Mouse (Mus musculus) cortical plate, adult 2 months (tissue): Measurements from ENCODE around the gene Cbx7.

ENCODE experiments used
- CTCF ChIP-seq: fragments of 200-500 bp; IDR thresholded peaks from 2 replicates; pipeline ENCODE4 v1.5.1; 2011; ENCODE audit warnings: mild to moderate bottlenecking, control low read depth, low read length; ENCODE audit not compliant: insufficient read depth; ENCODE audit errors: extremely low read depth
- POLR2A ChIP-seq: fragments of 200-500 bp; IDR thresholded peaks from 2 replicates; pipeline ENCODE4 v1.6.1; 2011; ENCODE audit warnings: mild to moderate bottlenecking, low read length, control low read depth; ENCODE audit not compliant: insufficient read depth; ENCODE audit errors: extremely low read depth

GRCm38 (mm10) chr15:79964376-79964775, 6.5 kb downstream of the Cbx7 start:
- no peak for TF ChIP-seq CTCF
- no peak for TF ChIP-seq POLR2A
